Mouse (Mus musculus) T-helper 2 cell (primary cell): Measurements from ENCODE around the gene Faf1.

Experiments used
- in situ Hi-C: fragments of 300-600 bp; cut with MboI, MseI; formaldehyde crosslinking; loops from one replicate; pipeline ENCODE4 v1.15.1; 2025; ENCODE audit warnings: high pct_unique_total_duplicates

Faf1 gene

DNA sequence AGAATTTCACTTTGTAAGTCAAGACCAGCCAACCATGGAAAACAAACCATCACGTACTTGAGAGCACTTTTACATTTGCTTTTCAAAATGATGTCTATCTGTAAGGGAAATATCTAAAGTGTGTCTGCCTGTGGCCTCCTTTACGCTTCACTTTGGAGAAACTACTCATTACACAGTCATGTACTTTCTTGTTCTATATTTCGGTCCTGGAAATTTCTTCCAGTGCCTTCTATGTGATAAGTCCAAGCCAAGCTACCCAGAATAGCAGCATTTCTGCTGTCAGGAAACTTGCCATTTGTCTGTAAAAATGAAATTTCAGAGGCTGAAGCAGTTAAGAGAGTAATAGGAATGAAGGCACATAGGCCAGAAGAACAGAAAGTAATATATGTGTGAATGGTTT is 228.1 kb downstream of the Faf1 start:
- in situ Hi-C loops: no loop called here

DNA sequence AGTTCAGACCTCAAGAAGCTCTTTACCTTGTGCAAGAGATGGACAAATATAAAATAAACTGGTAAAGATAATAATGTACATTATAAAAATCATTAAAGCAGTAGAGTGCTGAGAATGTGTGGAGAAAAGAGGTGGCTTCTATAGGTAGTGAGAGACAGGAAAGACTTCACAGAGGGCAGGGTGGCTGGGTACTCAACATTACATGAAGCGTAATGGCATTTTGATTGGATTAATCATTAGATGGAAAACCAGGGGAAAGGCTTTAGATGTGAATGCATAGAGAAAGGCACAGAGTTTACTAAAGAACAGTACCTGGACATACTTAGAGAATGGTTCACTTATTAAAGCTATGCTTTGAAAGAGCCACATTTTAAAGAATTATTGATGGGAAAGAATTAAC is 252.7 kb downstream of the Faf1 start:
- in situ Hi-C loops: no loop called here

DNA sequence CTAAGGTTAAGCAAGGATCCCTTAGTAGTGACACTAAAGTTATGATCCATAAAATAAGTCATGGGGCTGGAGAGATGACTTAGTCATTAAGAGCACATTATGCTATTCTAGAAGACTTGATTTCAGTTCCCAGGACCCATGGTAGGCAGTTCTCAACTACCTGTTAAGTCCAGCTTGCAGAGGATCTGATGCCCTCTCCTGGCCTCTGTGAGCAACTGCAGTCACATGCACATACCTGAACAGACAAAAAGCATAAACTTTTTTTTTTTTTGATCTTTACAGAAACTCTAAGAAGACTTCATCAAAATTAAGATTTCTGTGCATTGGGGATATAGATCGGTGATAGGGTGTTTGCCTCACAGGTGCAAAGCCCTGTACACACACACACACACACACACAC is 254.1 kb downstream of the Faf1 start:
- in situ Hi-C loops: no loop called here

DNA sequence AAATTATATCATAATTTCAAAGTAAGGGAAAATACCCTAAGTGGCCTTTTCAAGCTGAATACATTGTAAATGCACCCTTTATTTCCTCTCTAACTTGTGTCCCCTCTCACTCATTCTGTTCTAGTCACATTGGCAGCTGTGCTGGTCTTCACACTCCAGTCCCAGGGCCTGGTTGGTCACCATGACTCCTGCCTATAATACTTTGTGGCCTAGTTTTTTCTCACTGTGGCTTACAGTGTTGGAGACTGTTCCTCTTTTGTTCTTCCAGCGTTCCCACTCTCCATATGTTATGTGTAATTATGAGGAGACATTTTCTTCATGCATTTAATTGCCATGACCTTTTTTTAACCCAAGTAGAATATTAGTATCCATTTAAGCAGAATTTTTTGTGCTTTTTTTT is 254.5 kb downstream of the Faf1 start:
- in situ Hi-C loops: no loop called here

DNA sequence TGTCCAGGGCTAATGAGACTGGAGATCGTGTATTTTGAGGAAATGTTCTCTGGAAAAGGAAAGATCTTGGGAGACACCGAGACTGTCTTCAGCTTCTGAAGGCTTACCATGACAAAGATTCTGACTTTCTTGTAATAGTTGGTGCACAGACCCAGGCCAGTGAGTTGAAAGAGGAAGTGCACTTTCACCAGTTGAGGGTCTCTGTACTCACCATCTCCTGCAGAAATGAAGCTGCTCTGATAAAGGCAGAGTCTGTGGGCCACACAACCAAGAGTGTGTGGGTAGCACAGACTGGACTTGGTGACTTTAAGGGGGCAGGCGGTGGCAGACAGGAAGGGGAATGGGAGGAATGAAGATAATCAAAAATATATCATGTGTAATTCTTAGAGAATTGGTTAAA is 260.2 kb downstream of the Faf1 start:
- in situ Hi-C loops: no loop called here

DNA sequence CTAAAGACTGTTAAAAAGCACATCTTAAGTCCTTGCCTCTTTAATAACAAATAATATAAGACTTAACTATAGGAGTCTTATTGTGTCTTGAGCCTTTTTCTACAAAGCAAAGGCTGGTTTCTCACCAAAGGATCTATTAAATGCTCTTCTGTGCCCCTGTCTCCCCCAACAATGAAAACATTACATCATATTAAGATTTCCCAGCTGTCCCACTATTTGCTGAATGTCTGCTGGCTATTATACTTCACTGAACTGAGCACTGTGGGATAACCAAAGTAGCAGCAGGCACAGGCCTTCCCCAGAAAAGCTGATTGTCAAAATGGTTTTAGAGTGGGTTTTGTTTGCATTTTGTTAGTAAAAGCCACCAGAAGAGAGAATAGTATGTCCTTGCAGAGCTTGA is 262.9 kb downstream of the Faf1 start:
- in situ Hi-C loops: no loop called here

DNA sequence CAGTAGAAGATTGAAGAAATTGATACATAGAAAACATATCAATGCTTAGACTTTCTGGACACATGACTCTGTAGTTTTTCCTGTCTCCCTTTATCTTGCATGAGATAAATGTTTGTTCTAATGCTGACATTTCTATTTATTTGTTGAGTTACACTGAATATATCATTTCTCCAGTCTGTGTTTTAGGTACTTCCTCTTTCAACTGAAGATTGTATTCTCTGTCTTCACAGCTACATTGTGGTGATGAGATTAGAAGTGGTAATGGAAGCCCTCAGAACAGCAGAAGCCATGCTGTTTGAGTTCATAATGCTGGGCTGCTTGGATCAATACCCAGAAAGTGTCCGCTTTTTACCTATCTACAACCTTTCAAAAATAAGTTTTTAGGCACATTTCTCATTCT is 269.2 kb downstream of the Faf1 start:
- in situ Hi-C loops: no loop called here

DNA sequence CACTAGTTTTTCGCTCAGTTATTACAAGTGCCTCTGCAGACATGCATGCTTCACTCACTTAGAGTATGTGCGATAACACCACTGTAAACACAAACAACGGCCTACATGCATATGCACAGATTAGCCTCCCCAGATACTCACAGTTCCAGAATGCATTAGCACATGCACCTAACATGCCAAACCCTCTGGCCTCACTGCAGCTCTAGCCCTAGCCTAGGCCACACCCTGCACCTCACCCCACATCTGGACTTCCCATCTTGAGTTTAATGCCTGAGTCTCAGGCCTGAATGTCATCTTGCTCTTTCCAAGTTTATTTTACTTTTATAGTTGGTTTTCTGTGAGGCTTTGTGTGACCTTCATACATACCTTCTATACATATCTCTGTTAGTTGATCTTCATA is 272.9 kb downstream of the Faf1 start:
- in situ Hi-C loops: no loop called here

DNA sequence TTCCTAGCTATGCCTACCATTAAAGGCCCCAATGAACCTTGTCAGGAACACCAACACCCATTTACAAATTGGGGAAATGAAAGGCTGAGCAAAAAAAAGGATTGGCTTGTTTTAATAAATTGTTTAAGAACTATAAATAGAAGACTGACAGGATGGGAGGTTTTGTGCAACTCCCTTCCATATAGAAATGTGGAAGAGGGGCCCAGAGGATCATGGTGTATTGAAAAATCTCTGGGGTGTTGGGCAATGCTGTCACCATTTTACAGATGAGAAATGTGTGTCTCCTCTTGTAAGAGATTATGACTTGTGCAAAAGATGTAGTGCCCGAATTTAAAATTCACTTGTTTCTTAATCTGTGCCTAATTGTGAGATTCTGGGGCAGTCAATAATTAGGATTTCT is 277.1 kb downstream of the Faf1 start:
- in situ Hi-C loops: no loop called here

DNA sequence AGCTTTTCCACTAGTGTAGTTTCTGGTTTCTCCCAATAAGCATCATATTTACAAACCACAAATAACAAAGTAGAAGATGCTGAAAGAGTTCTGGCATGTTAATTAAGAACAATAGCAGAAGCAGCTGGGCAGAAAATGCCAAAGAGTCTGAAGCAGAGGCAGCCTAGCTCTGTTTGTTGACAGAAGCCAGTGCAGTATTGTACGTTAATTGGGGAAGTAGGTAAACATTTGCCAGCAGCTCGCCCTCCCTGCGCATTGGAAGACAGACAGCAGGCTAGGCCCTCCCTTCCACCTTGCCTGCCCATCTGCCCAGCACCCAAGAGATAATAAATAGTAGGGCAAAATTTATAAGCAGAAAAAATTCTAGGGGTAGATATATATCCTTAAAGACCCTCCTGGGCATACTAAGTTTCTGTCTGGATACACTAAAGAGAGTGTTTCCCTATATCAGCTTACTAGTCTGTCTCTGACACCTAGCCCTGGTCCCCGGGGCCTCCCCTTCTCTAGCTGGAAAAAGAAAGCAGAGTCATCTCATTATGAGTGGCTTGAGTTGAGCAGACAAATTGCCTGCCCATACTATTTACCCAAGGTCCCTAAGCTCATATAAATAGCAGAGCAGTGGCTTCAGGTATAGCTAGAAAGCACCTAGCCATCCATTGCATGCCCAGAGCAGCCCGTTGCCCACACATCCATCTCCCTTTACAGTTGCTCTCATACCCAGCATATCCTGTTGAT is 284.0 kb downstream of the Faf1 start:
- in situ Hi-C loops: no loop called here

DNA sequence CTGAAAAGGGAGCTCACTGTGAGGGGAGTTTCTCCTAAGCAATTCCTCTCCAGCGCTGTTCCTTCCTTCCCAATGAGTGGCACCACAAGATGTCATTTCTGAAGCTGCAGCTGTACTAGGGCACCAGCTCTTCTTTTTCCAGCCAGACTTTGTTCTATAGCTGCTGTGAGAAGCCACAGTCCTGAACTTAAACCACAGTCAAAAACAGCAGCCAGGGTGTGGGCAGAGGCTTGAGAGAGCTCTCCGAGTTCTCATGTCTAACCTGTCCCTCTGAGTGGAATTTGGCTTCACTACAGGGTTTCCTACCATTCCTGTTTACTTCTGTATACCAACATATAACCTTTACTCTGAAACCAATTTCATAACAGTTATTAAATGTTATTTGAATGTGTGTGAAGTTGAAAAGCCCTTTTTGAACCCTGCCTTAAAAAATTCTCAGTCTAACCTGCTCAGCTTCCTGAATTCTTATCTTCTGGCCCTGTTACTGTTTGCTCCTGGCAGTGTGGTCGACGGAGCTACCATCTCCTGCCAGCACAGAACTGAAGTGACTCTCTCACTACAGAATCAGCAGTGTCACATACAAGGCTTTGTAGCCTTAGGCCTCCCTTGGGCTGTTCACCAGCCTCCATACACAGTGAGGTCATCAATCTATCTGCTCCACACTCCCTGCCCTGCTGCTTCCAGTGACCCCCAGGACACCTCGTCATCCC is 287.3 kb downstream of the Faf1 start:
- in situ Hi-C loops: no loop called here

DNA sequence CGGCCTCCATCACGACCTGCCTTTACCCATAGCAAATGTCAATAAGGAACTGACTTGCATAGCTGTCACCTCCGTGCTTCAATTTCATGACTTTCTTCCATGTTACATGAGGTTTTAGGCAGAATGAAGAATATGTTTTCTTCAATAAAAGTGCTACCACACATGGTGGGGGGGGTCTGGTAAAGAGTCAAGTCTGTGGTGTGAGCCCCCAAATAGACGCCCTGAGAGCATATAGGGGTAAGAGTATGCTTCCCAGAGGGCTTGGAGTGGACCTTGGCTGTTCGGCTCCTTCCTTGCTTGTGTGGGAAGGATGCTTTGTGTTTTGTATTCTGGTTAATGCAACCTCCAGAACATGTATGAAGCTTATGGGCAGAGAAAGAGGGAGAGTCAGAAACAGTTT is 293.2 kb downstream of the Faf1 start:
- in situ Hi-C loops: no loop called here

DNA sequence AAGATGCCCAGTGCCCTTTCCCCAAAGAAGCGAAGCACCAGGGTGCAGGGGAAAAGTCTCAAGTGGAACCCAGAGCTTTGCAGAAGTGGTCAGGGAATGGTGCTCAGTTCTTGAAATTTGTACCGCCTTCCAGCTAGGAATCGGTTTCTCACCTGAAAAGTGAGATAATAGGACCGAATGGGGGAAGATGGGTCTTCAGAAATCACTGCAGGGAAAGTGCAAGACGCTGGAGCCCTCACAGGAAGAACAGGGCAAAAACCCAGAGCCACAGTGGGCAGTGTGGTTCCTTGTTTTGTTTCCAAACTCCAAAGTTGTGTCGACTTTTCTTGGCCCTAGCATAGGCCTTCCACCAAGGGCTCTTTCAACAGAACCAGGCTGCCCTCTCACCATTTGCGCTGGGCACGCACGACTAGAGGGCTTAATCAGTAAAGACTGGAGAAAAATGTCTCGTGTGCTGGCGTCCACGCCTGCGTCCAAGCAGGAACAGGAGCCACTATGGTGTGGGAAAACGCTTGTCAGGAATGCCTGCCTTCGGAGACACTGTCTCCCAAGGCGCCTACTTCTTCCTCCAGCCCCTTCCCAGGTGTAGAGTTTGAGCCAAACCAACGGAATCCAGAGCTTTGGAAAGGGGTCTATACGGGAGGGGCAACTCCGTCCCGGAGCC is 297.7 kb downstream of the Faf1 start:
- in situ Hi-C loops: no loop called here

DNA sequence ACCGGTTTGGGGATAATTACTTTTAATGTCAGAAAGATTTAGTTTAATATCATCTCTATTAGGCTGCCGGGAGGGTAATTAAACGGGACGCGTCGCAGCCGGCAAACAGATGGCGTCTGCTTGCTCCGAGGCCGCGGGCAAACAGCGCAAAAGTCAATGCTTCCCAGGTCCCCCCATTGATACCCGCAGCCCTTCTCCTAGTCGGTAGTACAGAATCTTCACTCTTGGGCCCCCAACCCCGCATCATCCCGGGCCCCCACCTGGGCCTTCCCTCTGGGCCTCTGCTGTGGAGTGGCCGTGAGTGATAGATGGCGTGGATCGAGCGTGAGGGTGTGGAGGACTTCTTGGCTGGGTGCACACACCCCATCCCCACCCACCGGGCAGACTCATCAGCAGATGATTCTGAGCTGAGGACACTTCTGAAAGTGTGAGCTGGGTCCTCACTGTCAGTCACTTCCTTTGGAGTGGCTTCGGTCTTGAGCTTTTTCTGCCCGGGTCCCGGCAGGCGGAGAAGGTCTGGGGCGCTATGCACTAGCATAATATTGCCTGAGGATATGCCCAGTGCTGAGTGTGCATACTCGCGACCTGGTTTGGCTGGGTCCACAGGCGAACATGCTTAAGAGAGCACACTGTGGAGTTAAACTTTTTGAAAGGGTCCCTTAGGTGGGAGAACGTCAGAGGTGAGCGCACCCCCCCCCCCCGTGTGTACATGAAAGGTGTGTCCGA is 298.4 kb downstream of the Faf1 start:
- in situ Hi-C loops: no loop called here

DNA sequence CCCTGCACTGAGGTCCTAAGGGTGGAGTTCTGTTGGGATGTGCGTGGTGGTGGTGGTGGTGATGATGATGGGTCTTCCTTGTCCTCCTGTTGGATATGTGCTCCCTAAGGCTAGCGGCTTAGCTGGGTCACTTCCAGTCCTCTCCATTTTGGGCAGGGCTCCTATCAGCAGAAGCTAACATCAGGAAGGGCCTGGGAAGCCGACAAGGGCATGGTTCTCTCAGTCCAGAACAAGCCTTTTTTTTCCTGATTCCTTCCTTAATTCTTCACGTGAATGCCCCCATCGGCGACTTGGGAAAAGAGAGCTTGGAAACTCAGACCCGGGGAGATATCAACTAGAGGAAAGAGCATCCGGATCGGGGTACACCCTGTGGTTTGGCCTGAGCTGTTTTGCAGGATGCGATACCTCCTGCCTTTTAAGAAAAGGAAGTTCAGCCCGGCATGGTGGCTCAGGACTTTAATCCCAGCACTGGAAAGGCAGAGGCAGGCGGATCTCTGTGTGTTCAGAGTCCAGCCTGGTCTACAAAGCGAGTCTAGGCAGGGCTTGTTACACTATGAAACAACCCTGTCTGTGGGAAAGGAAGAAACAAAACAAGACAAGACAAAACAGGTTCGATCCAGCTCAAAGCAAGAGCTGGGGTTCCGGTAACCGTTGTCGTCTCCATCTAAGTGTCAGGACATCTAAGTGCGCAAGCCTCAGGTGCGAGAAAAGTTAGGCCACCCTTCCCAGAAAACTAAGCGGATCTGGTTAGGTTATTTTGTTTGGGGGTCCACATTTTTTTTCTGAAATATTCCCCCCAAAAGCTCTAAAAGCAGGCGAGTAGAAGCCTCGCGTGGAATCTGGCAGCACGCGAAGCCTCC is 299.2 kb downstream of the Faf1 start:
- in situ Hi-C loops: no loop called here

DNA sequence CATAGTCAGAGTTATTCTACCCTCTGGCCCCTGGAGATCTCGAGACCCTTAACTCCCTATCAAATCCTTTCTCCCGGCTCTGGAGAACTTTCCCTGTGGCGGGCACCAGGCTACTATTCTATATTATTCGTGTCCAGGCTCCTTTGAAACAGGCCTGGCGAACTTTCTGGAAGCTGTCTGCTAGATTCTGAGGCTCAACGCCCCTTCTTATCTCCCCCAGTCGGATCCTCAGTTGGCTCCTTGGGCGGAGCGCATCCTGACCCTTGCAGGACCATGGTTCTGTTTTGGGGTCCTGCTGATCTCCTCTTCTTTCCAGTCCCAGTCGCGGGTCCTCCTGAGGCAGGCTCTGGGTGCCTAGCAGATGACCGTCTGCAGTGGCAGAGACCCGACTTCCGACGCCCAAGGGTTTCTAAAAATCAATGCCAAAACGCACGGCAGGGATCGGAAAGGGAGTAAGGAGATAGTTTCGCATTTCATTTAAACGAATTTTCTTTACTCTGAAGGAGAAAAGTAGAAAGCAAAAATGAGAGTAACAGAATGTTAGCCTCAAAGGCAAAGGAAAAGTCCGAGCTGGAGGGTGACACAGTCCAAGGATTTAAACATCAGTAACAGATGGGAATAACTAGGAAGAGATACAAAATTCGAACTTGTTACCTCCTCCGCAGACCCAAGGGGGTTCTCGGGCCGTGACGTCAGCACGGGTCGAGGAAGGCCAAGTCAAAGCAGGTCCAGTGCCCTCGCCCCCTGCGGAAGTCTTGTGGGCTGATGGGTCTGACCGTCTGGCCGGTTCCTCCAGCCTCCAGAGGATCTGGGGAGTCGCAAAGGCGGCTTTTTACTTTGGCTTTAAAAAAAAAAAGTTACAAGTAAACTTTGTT is 300.1 kb downstream of the Faf1 start:
- in situ Hi-C loops: no loop called here

DNA sequence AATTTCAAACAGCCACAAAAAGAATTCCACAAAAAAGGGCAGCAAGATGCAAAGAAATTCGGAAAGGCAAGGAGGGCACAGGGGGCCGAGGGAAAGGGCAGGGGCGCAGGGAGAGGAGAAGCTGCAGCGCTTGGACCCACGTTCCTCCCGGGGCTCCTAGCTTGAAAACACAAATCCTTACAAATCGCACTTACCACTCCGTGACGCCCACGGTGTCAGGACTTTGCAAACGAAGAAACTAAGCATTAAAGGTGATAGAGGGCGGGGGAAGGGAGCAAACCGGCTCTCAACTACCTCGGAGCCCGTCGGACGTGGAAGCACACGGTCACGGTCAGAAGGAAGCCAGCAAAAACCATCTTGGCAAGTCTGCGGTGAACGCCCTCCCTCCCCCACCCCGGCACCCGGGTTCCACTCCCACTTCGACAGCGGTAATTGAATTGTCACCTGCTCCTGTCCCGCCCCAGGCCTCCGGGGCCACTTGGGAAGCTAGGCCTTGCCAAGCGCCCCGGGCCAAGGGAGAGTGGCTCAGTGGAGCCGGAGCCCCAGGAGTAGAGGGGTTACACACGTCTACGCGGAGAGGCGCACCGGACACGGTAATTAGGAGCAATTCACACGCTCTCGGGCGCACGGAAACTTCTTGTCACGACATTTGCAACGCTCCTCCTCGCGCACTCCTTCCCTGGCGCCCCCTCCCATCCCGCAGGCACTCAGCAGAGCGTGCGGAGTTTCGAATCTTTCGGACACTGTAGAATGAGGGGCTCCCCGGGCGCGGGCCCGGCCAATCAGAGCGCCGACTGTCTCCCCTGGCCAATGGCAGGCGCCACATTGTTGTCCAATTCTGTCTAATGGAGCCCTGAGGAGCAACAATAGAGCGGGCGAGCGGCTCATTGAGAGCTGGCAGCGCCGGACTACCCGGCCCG is 301.0 kb downstream of the Faf1 start, which contains the start of gene Dmrta2:
Dmrta2 (plus strand) TSS at position 906 of the 920 bp plus-strand sequence.
- in situ Hi-C loops: no loop called here

DNA sequence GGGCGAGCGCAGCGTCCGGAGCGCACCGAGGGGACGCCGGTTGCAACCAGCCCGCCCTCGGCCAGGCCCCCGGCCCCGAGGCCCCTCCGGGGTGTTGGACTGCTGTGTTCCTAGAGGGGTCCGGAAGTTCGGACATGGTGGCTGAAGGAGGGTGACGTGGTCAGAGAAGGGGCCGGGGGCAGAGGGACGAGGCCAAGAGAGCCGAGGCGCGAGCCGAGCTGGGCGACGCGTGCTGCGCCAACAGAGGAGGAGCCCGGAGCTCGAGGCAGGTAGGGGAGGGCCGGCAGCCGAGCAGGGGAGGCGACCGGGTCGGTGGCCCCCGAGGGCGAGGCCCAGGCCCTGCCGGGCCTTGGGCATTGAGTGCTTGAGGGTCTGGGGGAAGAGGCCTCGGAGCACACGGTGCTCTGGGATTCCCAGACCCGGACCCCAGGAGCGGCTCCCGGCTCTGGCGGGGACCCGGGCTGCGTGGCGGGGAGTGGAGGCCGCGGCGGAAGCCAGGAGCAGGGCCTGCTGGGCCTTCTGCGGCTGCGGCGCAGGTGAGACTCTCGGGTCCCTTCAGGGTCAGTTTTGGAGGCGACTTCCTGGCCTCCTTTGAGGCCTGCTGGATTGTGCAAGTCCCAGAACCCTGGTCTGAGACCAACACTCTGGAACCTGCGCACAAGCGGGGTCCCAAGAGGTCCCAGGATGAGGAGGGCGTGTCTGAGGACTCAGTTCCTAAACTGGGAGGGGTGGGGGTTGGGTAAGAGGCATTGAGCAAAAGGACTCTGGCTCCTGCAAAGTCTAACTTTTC is 301.9 kb downstream of the Faf1 start:
- in situ Hi-C loops: no loop called here
